Mouse (Mus musculus): ENCODE results near the gene Ascc2. TPM values are rescaled to one million over a fixed set of nuclear protein-coding genes. Genes with fewer than 3 reads are reported as not detected.
"Not testable (repeated sequence)": the region's sequence is repeated elsewhere in the genome, so short reads cannot be mapped to it uniquely, and the experiment has no call there.

Ascc2 gene
- total RNA-seq, 2 experiments from 2014 or later, result 26.7 to 27.6 TPM

DNA sequence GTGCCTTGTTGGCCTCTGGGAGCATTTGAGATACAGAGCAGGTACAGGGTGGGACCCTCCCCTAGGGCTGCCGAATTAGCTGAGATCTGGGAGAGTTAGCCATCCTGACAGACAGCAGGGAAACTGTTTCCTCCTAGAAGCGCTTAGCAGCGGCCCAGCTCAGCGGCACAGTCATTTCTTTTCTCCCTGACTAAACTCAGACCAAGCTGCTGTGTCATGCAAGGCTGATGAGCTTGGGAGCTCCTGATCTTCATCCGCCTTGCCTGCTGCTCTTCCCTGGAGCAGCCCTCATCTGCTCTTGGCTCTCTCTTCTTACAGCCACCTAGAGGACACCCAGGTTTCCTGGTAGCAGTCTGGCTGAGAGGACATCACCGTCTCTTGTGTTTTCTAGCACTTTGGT is 46.6 kb downstream of the Ascc2 start:
- no peak for DNase-seq

DNA sequence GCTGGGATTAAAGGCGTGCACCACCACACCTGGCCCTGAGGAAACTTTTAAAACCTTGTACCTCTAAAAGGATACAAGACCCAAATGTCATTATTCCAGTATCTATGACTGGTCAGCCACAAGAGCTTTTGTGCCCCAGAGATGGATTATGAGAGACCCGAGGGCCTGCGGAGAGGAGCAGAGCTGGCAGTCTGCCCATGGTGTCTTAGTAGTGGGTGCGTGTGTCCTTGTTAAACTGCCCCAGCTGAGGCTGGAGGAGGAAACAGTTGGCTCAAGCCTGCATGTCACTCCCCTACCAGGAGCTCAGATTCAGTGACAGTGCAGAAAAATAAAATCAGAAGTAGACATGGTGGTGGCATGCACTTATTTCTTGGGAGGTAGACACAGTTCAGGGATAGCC is 47.5 kb downstream of the Ascc2 start:
- peak; percentile 73 for DNase-seq

DNA sequence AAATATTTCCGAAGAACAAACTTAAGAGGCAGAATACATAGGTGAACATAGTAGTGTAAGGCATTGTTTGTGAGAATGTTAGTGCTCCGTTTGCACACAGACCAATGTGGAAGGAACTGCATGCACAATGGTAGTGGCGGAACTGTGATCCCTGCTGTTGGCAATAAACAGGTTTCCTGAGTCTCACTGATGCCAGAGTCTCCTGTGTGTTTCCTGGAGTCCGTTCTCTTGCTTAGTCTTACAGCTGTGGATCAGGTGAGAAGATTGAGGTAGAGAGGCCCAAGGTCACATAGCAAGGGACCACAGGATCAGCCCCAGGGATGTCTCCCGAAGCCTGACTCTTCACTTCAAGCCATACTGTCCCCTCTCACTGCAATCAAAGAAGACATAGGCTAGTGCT is 48.0 kb downstream of the Ascc2 start:
- DNase-seq, result no peak

DNA sequence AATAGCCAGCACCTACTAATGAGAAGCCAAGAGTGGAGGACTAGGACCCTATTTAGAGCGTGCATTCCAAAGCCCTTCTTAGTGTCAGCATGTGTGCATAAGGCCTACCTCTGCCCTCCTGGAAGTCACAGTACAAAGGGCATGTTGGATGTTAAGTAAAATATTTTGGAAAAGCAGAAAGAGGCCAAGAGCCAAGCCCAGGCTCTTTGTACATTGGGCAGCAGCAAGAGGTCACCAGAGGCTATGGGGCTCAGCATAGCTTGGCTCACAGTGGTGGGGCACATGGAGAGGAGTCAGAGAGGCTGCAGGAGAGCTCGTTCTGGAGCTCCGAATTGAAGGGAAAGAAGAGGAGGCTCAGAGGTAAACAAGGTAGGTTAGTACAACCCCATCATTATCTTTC is 49.5 kb downstream of the Ascc2 start:
- DNase-seq, result no peak

DNA sequence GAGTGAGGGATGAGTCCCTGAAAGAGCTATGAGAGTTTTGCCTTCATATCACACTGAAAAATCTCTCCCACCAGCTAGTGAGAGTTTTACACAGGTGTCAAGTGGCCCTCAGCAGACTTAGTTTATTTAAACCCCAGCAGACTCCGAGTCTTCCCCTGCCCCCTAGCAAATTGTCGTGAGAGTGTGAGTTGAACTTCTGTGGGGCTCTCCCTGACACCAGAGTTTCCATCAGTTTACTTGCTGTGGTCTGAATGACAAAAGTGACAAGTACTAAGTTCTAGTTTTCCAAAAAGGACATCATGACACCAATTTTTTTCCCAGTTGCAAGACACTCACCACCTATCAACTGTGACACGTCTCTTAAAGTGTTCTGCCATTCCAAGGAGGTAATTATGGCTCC is 50.3 kb downstream of the Ascc2 start:
- DNase-seq, result no peak

DNA sequence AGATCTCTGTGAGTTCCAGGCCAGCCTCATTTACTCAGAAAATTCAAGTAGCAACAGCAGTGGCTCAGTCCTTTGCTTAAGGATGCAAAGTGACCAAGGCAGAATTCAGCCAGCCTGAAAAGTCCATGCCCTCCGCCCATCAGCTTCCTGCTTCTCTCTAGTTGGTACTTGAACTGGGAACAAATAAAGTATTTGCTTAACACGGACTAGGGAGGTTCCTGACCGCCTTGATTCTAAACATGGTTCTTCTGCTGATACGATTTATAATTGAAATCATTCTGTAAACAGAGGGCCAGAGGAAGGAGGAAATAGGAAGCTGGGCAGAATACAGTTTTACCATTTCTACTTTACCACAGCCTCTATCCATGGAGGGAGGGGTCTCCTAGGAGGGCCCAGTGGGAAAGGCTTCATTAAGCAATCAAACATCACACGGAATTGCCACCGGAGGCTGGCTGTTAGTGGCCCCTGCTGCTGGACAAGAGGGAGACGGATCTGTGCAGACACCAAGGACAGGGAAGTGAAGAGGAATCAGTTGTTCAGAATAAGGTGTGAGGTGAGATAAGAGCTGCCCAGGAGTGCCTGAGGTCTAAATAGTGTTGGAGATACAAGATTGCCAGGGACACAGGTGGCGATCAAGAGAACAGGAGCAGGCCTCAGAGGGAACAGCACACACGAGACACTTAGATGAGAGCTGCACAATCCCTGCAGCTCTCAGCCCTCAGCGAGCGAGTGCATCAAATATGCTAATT is 51.3 kb downstream of the Ascc2 start:
- no peak for DNase-seq

DNA sequence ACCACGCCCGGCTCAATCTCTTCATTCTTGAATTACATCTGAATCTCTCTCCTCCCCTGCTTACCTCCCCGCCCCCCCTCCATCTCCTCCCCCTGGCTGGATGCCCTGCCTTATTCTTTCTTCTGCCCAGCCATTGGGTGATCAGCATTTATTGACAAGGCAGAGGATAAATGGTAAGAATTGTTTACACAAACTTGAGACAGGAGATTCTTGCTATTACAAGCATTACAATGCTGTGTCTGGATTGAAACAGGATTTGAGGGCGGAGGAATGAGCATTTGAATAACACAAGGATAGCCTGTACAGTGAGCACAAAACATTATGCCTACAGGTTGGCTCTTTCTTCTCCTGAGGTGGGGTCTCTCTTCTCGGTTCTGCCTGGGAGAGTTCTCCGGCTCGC is 52.8 kb downstream of the Ascc2 start:
- DNase-seq, result no peak

DNA sequence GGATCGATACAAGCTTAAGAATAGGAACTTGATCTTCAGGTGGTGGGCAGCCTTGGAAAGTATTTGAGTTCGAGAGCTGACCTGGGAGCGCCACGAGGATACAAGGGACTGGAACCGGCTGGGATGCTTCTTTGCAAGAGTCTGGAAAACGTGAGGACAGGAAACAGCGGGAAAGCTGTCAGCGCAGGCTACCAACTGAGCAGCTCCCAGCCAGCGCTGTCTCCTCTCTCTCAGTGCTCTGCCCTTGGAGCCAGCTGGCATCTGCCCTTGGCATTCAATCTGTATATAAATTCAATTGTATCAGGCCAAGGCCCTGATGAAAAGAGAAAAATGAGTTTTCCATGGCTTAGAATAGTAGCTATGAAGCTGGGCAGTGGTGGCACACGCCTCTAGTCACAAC is 53.7 kb downstream of the Ascc2 start:
- peak; percentile 81 for DNase-seq

DNA sequence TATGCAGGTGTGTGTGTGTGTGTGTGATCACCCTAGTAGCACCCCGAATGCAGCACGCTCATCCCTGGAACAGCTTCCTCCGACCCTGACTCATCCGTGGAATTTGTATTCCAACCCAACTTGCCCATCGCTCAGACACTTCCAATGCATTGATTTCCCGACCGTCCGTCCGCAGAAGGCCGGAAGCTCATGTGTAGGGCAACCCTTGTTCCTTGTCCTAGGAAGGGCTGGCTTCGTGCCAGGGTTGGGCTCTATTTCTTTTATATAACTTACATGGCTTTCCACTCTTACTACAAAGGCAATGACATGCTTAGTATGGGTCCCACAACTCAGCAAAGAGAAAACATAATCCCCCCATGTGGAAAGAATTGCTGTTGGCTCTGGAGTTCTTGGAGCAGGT is 54.6 kb downstream of the Ascc2 start:
- peak; percentile 47 for DNase-seq

DNA sequence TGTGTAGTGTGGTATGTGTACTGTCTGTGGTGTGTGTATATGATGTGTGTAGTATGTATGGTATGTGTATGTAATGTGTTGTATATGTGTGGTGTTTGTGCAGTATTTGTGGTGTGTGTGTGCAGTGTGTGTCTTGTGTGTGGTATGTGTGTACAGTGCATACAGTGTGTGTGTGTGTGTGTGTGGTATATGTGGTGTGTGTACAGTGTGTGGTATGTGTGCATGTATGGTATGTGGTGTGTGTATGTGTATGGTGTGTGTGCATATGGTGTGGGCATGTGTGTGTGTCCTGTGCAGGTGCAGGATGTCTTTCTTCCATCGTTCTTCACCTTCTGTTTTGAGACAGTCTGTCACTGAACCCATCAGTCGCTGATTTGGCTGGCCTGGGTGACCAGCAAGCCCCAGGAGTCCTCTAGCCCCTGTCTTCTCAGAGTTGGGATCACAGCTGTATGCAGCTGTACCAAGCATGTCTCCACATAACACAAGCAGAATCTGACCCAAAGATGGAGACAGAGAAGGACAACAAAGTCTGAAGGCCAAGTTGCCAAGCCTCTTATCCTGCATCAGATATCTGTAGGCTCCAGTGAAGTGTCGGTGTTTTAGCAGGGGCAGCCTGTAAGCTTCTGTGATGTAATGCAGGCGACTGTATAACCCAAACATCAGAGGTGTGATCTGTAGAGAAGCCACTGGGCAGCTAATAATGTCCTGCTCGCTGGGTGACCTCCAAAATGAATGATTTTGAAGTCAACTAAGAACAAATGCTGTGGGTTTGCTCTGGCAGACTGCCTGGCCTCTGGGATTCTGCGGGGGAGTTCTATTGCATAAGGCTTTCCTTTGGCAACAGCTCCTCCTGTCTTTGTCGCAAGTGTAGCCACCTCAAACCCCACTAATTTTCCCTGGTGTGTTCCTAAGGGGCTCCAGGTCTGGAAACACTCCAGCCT is 59.8 kb downstream of the Ascc2 start:
- DNase-seq, result peak; percentile 87

DNA sequence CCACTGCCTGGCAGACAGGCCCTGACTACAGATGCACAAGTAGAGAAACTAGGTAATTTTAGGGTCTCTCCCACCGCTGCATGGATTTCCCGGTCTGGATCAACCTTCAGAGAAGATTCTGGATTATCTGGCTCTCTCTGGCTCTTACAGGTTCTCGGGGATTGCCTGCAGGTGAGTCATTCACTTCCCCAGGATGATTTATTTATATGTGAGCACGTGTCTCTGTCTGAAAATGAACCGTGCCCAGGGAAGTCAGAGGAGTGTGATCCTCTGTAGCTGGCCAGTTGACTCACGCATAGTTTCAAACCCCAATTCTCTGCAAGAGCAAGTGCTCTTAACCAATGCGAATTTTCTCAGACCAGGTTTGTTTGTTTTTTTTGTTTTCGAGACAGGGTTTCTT is 63.2 kb downstream of the Ascc2 start:
- no peak for DNase-seq

DNA sequence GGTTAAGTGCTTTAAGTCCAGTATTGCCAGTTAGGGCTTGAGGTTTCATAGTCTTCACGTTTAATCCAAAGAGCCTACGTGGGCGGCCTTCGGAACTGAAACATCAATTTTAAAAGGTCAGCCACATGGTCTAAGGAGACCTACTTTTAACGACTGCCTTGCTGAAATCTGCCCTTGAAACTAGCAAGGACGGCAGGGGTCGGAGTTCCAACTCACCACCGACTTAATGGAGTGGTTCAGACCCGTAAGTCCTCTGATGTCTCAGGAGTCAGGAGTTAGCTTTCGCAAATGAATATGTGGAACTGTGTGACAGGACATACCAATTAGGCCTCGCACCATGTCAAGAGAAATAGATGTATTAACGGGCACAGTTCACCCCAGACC is 66.1 kb downstream of the Ascc2 start:
- DNase-seq, result no peak

DNA sequence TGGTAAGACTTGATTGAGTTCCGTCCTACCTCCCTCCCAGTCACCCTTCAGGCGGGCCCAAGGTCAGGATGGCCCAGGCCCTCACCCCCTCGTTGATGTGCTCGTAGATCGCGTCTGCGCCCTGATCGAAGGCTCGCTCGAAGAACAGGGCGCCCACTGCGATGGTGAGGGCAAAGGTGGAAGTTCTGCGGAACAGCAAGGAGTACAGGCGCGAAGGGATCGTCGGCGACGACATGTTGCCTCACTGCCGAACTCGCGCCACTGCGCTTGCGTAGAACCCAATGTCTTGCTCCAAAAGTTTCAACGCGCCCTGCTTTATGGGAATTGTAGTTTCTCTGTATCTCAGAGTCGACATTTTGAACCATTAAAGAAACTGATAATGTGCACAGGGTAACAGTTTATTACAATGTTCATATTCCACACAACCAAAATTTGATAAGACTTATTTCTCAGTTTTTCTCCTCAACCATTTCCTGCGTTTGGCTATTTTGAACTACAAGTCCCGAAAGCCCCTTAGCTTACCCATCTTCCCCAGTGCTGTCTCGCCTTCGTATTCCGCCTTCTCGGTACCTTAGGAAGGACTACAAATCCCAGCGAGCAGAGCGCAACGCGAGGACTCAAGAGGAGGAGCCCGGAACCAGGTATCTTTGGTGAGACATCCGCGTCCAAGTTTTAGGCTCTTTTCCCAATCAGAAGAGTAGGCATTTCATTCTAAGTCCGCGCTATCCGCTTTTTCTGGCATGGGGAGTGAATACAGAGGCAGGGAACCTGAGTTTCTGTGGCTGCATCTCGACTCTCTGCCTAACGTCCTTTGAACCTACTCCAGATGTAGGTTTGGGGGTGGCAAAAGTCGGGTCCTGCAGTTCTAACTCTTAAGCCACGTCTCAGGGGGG is 66.8 kb downstream of the Ascc2 start, which contains the start of the genes Uqcr10 and Zmat5:
Gene Uqcr10 (minus strand): TSS at position 271 of the 893 bp plus-strand sequence.
Gene Zmat5 (plus strand): TSS at position 607 of the 893 bp plus-strand sequence.
- DNase-seq, result peak; percentile 93

DNA sequence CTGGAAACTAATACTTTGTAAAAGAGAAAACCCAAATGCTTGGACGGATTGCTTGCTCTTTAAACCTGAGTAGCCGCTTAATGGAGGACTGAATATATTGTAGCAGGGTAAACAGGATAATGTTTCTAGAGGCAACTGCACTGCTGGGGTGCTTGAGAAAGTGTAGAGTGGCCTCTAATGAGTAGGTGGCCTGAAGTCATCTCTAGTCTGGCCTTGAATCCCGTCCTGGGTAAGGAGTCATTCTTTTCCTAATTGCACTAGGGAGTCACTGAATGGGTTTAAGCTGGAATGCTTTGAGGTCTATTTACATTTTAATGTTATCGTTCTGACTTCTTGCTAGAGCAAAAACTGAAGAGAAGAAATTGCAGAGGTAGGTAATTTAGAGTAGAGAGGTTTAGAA is 67.6 kb downstream of the Ascc2 start:
- no peak for DNase-seq

DNA sequence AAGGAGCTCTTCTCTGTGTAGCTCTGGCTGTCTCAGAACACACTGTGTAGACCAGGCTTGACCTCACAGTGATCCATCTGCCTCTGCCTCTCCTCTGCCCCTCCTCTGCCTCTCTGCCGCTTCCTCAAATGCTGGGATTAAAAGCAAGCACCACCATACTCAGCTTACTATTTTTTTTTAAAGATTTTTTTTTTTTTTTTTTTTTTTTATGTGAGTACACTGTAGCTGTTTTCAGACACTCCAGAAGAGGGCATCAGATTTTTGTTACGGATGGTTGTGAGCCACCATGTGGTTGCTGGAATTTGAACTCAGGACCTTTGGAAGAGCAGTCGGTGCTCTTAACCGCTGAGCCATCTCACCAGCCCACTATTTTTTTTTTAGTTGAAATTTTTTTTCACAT is 72.6 kb downstream of the Ascc2 start:
- not testable (repeated sequence) for DNase-seq

DNA sequence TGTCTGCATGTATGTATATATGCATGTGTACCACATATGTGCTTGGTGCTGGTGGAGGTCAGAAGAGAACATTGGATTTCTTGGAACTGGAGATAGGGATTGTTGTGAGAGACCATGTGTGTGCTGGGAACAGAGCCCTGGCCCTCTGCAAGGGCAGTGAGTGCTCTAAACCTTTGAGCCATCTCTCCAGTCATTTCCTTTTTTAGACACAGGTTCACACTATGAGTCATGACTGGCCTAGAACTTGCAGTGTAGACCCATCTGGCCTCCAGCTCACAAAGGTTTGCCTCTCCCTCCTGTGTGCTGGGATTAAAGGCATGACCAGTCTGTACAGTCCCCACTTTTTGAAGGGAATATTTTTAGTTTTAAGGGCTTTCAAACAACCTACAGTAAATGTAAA is 75.3 kb downstream of the Ascc2 start:
- no peak for DNase-seq

DNA sequence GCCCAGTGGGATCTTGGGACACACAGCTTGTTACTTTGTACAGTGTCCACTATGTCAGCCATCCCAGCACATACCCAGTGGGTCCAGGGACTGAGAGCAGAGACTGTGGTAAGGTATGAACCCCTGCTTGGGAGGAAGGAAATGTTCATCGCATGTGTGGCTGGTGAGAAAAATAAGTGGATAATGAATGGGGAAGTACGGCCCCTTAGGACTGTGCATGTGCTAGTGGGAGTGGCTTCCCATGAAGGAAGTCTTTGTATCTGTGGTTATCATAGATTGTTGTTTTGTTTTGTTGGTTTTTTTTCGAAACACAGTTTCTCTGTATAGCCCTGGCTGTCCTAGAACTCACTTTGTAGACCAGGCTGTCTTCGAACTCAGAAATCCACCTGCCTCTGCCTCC is 77.2 kb downstream of the Ascc2 start:
- DNase-seq, result no peak

DNA sequence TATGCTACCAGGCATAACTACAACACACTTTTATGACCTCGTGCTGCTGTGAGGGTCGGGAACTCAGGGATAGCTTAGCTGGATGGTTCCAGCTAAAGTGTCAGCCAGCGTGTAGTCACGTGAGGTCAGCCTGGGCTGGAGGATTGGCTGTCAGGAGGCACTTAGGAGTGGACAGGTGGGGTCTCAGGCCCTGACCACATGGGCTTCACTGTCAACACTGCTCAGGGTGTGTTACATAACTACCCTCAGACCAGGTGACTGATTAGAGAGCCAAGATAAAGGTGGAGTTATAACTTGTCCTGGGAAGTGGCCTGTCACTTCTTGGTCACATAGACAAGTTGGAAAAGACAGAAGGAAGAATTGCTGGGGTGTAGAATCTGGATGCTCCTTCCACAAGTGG is 78.0 kb downstream of the Ascc2 start:
- DNase-seq, result no peak

DNA sequence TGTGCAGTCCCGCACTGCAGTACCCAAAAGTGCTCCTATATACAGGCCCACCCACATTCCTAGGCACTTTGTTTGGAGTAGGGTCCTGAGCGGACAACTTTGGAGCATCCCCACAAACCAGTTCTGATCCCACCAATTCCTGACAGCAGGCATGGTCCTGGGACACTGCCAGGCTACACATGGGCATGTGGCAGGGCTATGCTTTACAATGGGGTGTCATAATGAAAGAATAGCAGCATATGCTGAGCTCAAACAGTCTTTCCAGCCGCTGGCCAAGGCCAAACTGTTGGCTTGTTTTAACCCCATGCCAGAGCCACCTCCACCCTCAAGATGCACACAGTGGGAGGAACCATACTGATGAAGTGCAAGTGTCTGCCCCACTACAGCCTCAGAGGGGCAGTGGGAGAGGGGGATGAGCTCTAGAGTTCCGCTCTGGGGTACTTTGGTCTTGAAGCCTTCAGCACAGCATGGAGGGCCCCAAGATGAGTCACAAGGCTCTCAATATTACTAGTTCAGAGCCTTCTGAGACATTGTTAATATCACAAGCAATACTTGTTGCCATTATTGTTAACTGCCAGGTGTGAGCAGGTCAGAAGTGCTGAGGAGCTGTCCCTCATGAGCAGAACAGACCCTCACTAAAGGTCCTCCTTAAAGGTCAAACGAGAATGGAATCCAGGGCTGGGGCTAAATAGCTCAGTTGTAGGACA is 79.1 kb downstream of the Ascc2 start:
- no peak for DNase-seq

DNA sequence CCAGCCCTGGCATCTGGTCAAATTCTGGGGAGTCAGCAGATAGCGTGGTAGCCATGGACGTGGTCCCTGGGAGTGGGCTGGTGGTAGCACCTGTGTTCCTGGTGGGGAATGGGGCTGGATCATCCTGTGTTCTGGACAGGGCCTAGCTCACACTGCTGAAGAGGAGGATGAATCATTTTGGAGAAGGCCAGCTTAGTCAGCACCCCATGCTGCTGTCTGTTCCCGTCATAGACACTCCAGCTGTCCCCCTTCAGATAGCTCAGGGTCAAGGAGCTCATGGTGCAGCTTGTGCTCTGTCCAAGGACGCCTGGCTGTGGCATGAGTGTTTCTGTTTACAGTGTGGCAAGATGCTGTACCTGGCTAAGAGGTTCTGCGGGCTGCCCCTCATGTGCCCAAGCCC is 81.0 kb downstream of the Ascc2 start:
- peak; percentile 37 for DNase-seq

DNA sequence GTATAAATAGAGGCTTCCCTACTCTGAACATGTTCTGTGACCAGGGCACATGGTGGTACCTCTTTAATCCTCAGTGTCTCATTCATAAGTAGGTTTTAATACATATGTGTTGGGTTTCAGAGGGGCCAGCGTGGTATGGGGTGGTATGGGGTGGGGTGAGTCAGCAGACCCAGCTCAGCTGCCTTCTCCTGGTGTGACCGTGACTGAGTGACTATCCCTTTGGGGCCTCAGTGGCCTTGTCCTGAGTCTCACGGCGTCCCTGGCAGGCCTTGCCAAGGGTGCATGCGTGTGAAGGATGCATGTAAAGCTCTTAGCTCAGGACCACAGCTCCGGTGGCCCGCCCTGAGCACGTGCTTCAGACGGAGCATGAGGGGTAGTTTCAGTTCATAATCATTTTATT is 82.4 kb downstream of the Ascc2 start:
- peak; percentile 72 for DNase-seq

DNA sequence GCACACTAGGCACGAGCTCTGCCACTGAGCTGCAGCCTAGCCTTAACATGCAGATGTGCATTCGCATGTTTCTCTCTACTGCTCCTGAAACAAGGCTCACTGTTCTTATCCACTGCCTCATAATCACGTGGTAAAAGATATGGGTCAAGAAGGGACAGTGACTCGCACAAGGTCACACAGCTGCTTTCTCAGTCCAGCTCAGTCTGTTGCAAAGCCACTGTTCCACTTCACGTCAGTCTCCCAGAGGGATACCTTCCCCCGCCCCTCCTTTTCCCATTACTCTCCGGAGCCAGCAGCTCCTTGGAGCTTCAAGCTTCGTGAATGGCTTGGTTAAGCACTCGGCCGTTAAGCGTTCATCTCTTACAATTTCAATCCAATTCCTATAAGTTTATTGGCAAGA is 82.8 kb downstream of the Ascc2 start:
- peak; percentile 62 for DNase-seq
